Mouse (Mus musculus): Measurements from ENCODE around the gene Syne1.

Gene Syne1

DNA sequence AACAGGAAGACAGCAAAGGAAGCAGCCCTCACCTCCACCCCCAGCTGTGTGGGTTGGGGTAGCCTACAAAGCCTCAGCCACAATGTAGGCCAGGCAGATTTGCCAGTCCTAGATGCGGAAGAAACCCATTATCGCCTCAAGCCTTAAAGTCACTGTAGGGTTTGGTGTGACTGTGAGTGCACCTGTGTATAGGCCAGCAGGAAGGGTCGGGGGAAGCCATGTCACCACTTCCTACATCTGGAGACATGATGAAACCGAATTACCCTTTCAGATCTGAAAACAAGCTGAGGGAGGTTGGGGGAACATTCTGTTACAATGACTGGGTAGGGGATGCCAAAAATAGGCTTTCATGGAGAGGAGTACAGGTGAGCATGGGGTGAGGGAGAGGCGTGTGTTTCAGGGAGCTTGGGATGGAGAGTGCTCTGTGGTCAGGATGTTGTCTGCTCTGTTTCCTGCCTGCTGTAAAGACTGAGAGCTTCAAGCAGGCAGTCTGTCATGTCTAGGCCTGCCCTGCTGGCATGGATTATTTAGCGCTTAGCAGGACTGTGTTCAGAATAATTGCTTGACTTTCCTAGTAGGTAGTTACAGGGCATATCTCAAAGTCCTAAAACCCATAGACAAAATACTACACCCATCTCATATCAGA, 167.0 kb downstream of the Syne1 start:
- WGBS = 65% methylated on average over 6 of the region's 6 CpGs

DNA sequence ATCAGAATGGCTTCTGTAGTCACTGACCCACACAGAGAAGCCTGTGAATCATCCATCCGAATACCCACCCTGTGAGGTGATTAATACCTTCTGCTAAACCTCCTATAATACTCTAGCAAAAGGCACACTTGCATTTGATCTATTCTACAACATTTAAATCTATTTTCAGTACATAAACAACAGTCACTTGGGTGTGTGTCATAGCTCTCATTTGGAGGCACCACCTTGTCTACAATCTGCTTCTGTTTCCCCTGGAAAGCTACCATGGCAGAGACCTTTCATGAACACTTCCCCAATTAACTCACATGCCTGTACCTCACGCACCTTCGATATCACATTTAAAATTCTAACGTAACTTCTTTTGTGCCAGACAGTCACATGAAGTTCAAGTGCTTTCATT, 169.7 kb downstream of the Syne1 start:
- 62% methylated on average over 4 of the region's 4 CpGs for WGBS

DNA sequence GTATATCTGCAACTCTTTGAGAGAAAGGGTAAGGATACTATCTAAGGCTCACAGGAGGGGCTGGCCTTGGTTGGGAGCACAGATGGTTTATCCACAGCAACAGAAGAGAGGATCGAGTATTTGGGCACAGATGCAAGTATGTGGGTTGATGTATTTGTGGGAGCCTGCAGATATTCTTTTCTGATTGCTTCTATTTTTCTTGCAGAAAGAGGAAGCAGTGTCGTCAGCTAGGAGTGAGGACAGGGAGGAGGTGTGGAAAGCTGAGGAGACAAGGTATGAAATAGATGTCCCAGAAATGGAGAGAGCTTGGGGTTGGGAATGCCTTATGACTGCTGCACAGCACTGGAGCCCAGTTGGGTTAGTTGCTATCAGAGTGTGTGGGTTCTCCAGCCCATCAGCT, 172.3 kb downstream of the Syne1 start:
- WGBS = 17% methylated on average over 2 of the region's 2 CpGs

DNA sequence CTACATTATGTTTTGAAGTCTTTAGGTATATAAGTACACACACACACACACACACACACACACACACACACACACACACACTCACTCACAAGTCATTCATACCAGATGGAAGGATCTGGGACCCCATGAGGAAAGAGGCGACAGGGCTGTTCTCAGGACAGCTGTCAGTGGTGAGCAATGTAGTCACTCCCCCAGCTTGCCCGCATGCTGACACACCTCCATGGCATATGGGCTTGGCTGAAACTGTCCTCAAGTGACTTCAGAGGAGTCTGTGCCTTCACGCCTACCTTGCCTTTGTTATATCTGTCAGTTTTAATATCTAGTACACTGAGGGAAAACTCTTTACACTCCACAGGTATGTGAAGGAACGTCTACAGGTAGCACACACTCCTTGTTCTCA, 181.7 kb downstream of the Syne1 start:
- 55% methylated on average over 4 of the region's 4 CpGs for WGBS

GRCm38 (mm10) chr10:5368266-5368665, 183.0 kb downstream of the Syne1 start:
- WGBS = 42% methylated on average over 6 of the region's 6 CpGs

GRCm38 (mm10) chr10:5367465-5368011, 183.7 kb downstream of the Syne1 start:
- WGBS = 34% methylated on average over 12 of the region's 12 CpGs

GRCm38 (mm10) chr10:5360560-5360959, 190.7 kb downstream of the Syne1 start:
- 25% methylated on average over 7 of the region's 7 CpGs for WGBS

- WGBS = 69% methylated on average over 5 of the region's 5 CpGs
These were observed 194.7 kb downstream of the Syne1 start for GRCm38 (mm10) chr10:5356614-5357013.

- 76% methylated on average over 1 of the region's 1 CpGs for WGBS
These were observed 197.9 kb downstream of the Syne1 start for GRCm38 (mm10) chr10:5353390-5353789.

DNA sequence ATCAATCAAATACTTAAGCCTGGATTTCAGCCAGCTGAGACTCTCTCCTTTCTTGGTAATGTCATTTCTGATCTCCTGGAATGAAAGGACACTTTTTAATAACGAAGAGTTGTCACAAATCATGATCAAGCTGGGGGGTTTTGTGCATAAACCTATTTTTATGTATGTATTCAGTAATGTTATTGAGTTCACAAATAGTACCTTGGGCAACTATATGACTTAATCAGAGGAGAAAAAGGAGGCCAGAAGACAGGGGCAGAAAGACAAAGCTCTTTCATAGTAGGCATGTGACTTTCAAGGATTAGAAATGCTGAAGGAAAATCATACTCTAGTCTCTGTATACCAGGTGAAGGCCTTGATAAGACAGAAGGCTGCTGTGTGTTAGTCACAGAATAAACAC, 204.4 kb downstream of the Syne1 start:
- 55% methylated on average over 1 of the region's 1 CpGs for WGBS

DNA sequence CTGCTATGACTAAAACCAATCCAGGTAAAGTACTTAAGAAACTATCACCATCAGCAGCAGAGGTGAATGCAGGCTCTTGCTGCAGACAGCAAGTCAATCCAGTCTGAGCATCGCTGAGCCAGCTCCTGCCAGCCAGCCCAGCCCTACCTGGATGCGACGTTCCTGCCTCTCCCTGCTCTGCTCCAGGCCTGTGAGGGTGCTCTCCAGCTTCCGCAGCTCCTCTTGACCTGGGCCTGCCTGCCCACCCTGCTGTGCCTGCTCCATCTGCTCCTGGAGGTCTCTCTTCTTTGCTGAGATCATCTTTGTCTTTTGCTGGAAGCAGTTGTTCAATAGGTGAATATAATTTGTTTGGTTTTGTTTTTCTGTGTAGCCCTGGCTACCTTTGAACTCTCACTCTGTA, 208.1 kb downstream of the Syne1 start:
- 79% methylated on average over 4 of the region's 4 CpGs for WGBS

DNA sequence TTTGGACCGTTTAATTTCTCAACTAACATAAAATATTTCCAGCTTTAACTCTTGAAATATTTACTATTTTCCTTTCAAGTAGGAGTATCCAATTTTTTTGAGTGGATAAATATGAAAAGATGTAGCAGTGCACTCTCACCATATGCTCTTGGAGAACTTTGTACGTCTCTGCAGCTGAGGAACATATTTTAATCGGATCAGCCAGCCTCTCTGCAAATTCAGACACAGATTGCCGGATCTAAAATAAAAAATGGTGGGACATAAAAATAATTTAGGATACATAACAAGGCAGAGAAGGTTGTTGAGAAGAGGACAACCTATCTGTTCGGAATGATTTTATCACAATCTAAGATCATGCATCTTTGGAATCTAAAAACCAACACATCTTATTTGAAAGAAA, 218.5 kb downstream of the Syne1 start:
- 54% methylated on average over 5 of the region's 5 CpGs for WGBS

GRCm38 (mm10) chr10:5326716-5327115, 224.6 kb downstream of the Syne1 start:
- 83% methylated on average over 9 of the region's 9 CpGs for WGBS

- WGBS = 86% methylated on average over 11 of the region's 11 CpGs
These were observed 227.4 kb downstream of the Syne1 start for GRCm38 (mm10) chr10:5323741-5324395.

GRCm38 (mm10) chr10:5322562-5322961, 228.7 kb downstream of the Syne1 start:
- 47% methylated on average over 7 of the region's 7 CpGs for WGBS

- 19% methylated on average over 6 of the region's 6 CpGs for WGBS
These were observed 233.7 kb downstream of the Syne1 start for GRCm38 (mm10) chr10:5317602-5318001.

- WGBS = 87% methylated on average over 4 of the region's 4 CpGs
These were observed 238.8 kb downstream of the Syne1 start for GRCm38 (mm10) chr10:5312437-5312836.

DNA sequence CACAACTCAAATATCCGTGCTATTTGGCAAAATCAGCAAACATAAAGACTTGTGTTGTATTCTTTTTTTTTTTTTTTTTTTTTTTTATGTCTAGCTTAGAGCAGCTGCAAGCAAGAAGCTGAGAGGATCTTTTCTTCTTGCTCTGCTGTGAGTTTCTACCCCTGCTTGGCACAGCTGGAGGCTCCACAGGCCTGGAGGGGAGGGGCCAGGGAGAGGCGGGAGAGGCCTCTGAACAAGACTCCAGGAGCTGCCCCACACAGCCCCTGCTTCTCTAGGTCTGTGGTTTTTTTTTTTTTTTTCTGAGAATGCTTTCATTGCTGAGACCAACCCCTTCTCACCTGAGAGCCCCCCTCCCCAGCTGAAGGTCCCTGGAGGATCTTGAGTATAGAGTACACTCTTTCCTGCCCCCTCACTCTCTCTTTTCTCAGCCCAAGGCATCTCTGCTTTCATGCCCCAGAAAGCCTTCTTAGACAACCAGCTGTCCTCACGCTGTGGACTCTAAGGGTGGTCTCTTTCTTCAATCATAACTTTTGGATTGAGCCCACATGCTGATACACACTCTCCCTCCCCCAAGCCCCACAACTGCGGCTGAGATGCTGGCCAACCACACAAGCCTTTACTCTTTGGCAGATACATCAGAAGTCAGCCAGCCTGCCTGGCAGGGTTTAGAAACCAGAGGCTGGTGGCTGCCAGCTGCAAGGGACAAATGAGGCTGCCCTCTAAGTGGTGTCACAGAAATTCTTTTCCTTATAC, 241.1 kb downstream of the Syne1 start:
- 48% methylated on average over 4 of the region's 4 CpGs for WGBS

DNA sequence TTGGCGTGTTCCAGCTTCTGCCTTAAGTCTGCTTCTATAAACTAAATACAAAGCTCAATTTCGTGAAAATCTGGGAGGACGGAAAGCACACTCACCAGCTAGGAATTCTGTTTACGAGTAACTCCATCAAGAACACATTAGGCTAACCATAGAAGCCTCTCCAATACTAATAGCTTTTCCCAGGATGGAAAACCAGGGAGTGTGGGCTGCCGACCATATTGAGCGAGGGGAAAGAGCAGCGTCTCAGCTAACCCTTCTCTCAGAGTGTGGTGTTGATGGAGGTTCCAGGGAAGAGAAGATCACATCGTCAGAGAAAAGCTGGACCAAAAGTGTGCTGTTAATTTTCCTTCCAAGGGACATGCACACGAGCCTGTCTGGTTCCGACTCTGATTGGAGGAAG, 241.9 kb downstream of the Syne1 start:
- WGBS = 68% methylated on average over 10 of the region's 10 CpGs

DNA sequence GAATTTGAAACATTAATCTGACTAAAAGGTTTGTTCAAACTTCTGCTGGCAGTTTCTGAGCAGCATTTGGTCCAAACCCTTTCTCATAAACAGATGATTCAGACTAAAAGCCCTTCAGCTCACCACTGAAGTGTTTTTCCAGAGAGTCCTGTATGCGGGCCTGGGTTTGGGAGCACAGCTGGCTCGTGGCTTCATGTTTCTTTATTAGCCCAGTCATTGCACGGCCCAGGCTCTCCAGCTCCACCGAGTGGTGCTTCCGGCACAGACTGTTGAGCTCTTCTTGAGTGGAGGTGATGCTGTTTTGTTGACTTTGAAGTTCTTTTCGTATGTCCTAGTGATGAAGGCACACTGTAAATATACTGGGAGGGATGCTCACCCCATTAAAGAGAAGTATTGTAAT, 245.7 kb downstream of the Syne1 start:
- 44% methylated on average over 6 of the region's 6 CpGs for WGBS

DNA sequence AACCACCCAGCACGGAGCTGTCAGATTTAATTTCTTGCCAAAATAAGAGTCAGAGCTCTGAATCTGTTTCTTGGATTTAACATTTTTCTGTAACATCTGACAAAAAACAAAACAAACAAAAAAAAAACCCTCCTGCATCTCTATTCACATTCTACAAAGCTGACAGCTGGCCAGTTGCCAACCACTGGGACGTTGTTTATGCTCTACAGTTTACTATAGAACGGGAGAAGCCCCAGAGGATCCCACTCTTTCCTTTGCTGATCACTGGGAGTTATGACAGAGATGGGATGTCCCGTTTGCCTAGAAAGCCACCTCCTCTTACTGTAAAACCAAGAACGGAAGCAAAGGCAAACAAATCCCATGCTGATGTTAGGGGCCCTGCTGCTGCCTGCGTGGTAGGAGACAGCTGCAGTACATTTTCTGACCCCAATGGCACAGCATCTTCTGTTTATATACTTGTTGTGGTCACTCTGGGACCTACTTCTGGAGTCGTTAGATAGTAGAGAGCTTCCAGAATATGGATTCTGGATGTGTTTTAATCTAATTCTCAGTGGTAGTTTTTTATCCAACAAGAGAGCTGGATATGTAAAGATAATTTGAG, 255.9 kb downstream of the Syne1 start:
- 41% methylated on average over 7 of the region's 7 CpGs for WGBS

- 66% methylated on average over 5 of the region's 5 CpGs for WGBS
These were observed 261.7 kb downstream of the Syne1 start for GRCm38 (mm10) chr10:5289575-5289909.

All from cerebral cortex, adult 2 months (tissue).